Mouse (Mus musculus) spleen, postnatal 36 days (tissue): Measurements from ENCODE around the gene Gm5741.
"Not testable (repeated sequence)": the region's sequence is repeated elsewhere in the genome, so short reads cannot be mapped to it uniquely, and the experiment has no call there.

Source experiments
- DNase-seq, 2 experiments: peaks; one replicate each; pipeline ENCODE4 v3.0.0; 2022; ENCODE audit warnings: low spot score in 2 of 2, mixed read lengths in 1 of 2

The Gm5741 gene

GRCm38 (mm10) chr8:85067982-85068381 is at the start of gene Gm5741:
Gm5741 (minus strand) TSS chr8:85067982.
- no peak for DNase-seq

GRCm38 (mm10) chr8:85116984-85117383 is 49.2 kb upstream of the Gm5741 start:
- DNase-seq: no peak

GRCm38 (mm10) chr8:85115501-85115900 is 47.7 kb upstream of the Gm5741 start:
- DNase-seq: no peak

GRCm38 (mm10) chr8:85113241-85113640 is 45.5 kb upstream of the Gm5741 start:
- no peak for DNase-seq

GRCm38 (mm10) chr8:85100076-85100665 is 32.4 kb upstream of the Gm5741 start:
- no peak for DNase-seq

- no peak for DNase-seq
Measured at GRCm38 (mm10) chr8:85096850-85097249, 29.1 kb upstream of the Gm5741 start.

GRCm38 (mm10) chr8:85096196-85096595 is 28.4 kb upstream of the Gm5741 start:
- no peak for DNase-seq

- DNase-seq: no peak
Measured at GRCm38 (mm10) chr8:85095566-85095965, 27.8 kb upstream of the Gm5741 start.

GRCm38 (mm10) chr8:85095051-85095450 is 27.3 kb upstream of the Gm5741 start:
- no peak for DNase-seq

GRCm38 (mm10) chr8:85091526-85092090 is 23.8 kb upstream of the Gm5741 start:
- DNase-seq: no peak

- no peak for DNase-seq
Measured at GRCm38 (mm10) chr8:85090856-85091255, 23.1 kb upstream of the Gm5741 start.

- no peak for DNase-seq
Measured at GRCm38 (mm10) chr8:85088771-85089170, 21.0 kb upstream of the Gm5741 start.

- no peak for DNase-seq
Measured at GRCm38 (mm10) chr8:85086238-85086637, 18.5 kb upstream of the Gm5741 start.

- peak; percentile 58 to 67 for DNase-seq
Measured at GRCm38 (mm10) chr8:85084633-85085032, 16.9 kb upstream of the Gm5741 start.

GRCm38 (mm10) chr8:85083108-85083813 is 15.5 kb upstream of the Gm5741 start, which contains the start of gene Man2b1:
Man2b1 (plus strand) TSS chr8:85083270.
- DNase-seq: peak; percentile 91 to 92

GRCm38 (mm10) chr8:85082169-85082568 is 14.4 kb upstream of the Gm5741 start:
- not testable (repeated sequence) for DNase-seq

- DNase-seq: peak; percentile 84 to 85
Measured at GRCm38 (mm10) chr8:85081216-85081555, 13.4 kb upstream of the Gm5741 start, which contains the start of gene Wdr83. Wdr83 (minus strand) TSS chr8:85081306.

- peak; percentile 50 to 57 for DNase-seq
Measured at GRCm38 (mm10) chr8:85080532-85081215, 12.9 kb upstream of the Gm5741 start, which contains the start of gene Wdr83os. Wdr83os (plus strand) TSS chr8:85080740.

GRCm38 (mm10) chr8:85080214-85080531 is 12.4 kb upstream of the Gm5741 start:
- no peak for DNase-seq

GRCm38 (mm10) chr8:85076993-85077392 is 9.2 kb upstream of the Gm5741 start:
- DNase-seq: peak; percentile 78 to 81

- peak; percentile 31 to 42 for DNase-seq
Measured at GRCm38 (mm10) chr8:85076001-85076400, 8.2 kb upstream of the Gm5741 start.

- DNase-seq: no peak
Measured at GRCm38 (mm10) chr8:85074617-85075016, 6.8 kb upstream of the Gm5741 start.
